Mouse (Mus musculus): ENCODE measurements at regions not wholly inside any gene's neighbourhood (a gene's known extent, or its start where the extent isn't known, plus 50 kb on each side); places are given as distances from the start of the nearest gene placed in this dataset.

GRCm38 (mm10) chr5:107048607-107049006 is 84.5 kb downstream of the Cdc7 start:
- H3K27me3 ChIP-seq (ENCODE audit: control insufficient read depth, insufficient read depth, low read length) = no peaks in the 10 kb centered on the region
- no peak for DNase-seq (ENCODE audit: low spot score, missing footprints)
- H3K36me3 ChIP-seq (ENCODE audit: control insufficient read depth, insufficient read depth, low read length) = no peaks in the 10 kb centered on the region
- H3K9me3 ChIP-seq (ENCODE audit: control insufficient read depth, low read length) = no peaks in the 10 kb centered on the region
- no peak overlapping the region for H3K9ac ChIP-seq (ENCODE audit: low read length)
- H3K27ac ChIP-seq (ENCODE audit: low read depth, low read length) = no peak overlapping the region
- 84% methylated on average over 5 of the region's 5 CpGs for WGBS
- no peak overlapping the region for H3K4me3 ChIP-seq (ENCODE audit: low read depth, low read length)
- no peak for ATAC-seq (ENCODE audit: low FRiP score)
- no peaks in the 10 kb centered on the region for H3K4me1 ChIP-seq (ENCODE audit: control insufficient read depth, insufficient read depth, low read length)
- no peak overlapping the region for H3K4me2 ChIP-seq

- H3K27me3 ChIP-seq (ENCODE audit: control insufficient read depth, insufficient read depth, low read length) = no peaks in the 10 kb centered on the region
- no peak for DNase-seq (ENCODE audit: low spot score, missing footprints)
- ATAC-seq (ENCODE audit: low FRiP score) = no peak
- H3K4me1 ChIP-seq (ENCODE audit: control insufficient read depth, insufficient read depth, low read length) = no peaks in the 10 kb centered on the region
- H3K4me2 ChIP-seq = no peak overlapping the region
- H3K9ac ChIP-seq (ENCODE audit: low read length) = no peak overlapping the region
- H3K36me3 ChIP-seq (ENCODE audit: control insufficient read depth, insufficient read depth, low read length) = no peaks in the 10 kb centered on the region
- WGBS = 80% methylated on average over 3 of the region's 3 CpGs
- H3K9me3 ChIP-seq (ENCODE audit: control insufficient read depth, low read length) = no peaks in the 10 kb centered on the region
- H3K4me3 ChIP-seq (ENCODE audit: low read depth, low read length) = no peak overlapping the region
- H3K27ac ChIP-seq (ENCODE audit: low read depth, low read length) = no peak overlapping the region
These were observed 86.0 kb downstream of the Cdc7 start for GRCm38 (mm10) chr5:107050076-107050475.

- no peaks in the 10 kb centered on the region for H3K9me3 ChIP-seq (ENCODE audit: control insufficient read depth, low read length)
- no peak overlapping the region for H3K9ac ChIP-seq (ENCODE audit: low read length)
- H3K4me2 ChIP-seq = no peak overlapping the region
- H3K27ac ChIP-seq (ENCODE audit: low read depth, low read length) = no peak overlapping the region
- H3K4me3 ChIP-seq (ENCODE audit: low read depth, low read length) = no peak overlapping the region
- H3K27me3 ChIP-seq (ENCODE audit: control insufficient read depth, insufficient read depth, low read length) = no peaks in the 10 kb centered on the region
- peaks cover 4% of the 10 kb centered on the region for H3K4me1 ChIP-seq (ENCODE audit: control insufficient read depth, insufficient read depth, low read length)
- WGBS = 87% methylated on average over 10 of the region's 10 CpGs
- ATAC-seq (ENCODE audit: low FRiP score) (no peak), DNase-seq (ENCODE audit: low spot score, missing footprints) (no peak)
- no peaks in the 10 kb centered on the region for H3K36me3 ChIP-seq (ENCODE audit: control insufficient read depth, insufficient read depth, low read length)
These were observed 87.7 kb downstream of the Cdc7 start for GRCm38 (mm10) chr5:107051868-107052267.

- H3K27ac ChIP-seq (ENCODE audit: low read depth, low read length) = no peak overlapping the region
- no peaks in the 10 kb centered on the region for H3K36me3 ChIP-seq (ENCODE audit: control insufficient read depth, insufficient read depth, low read length)
- H3K4me1 ChIP-seq (ENCODE audit: control insufficient read depth, insufficient read depth, low read length) = peaks cover 4% of the 10 kb centered on the region
- H3K4me3 ChIP-seq (ENCODE audit: low read depth, low read length) = no peak overlapping the region
- 74% methylated on average over 6 of the region's 6 CpGs for WGBS
- no peak for ATAC-seq (ENCODE audit: low FRiP score)
- H3K4me2 ChIP-seq = no peak overlapping the region
- no peak for DNase-seq (ENCODE audit: low spot score, missing footprints)
- no peaks in the 10 kb centered on the region for H3K27me3 ChIP-seq (ENCODE audit: control insufficient read depth, insufficient read depth, low read length)
- no peak overlapping the region for H3K9ac ChIP-seq (ENCODE audit: low read length)
- H3K9me3 ChIP-seq (ENCODE audit: control insufficient read depth, low read length) = no peaks in the 10 kb centered on the region
These were observed 90.9 kb downstream of the Cdc7 start for GRCm38 (mm10) chr5:107054900-107055452.

GRCm38 (mm10) chr5:107055455-107055854 is 91.3 kb downstream of the Cdc7 start:
- H3K27me3 ChIP-seq (ENCODE audit: control insufficient read depth, insufficient read depth, low read length) = no peaks in the 10 kb centered on the region
- H3K27ac ChIP-seq (ENCODE audit: low read depth, low read length) = no peak overlapping the region
- peaks cover 4% of the 10 kb centered on the region for H3K4me1 ChIP-seq (ENCODE audit: control insufficient read depth, insufficient read depth, low read length)
- ATAC-seq (ENCODE audit: low FRiP score) = peak; percentile 73
- WGBS = 47% methylated on average over 3 of the region's 3 CpGs
- no peak overlapping the region for H3K4me2 ChIP-seq
- H3K36me3 ChIP-seq (ENCODE audit: control insufficient read depth, insufficient read depth, low read length) = no peaks in the 10 kb centered on the region
- H3K4me3 ChIP-seq (ENCODE audit: low read depth, low read length) = no peak overlapping the region
- H3K9ac ChIP-seq (ENCODE audit: low read length) = no peak overlapping the region
- DNase-seq (ENCODE audit: low spot score, missing footprints) = no peak
- H3K9me3 ChIP-seq (ENCODE audit: control insufficient read depth, low read length) = no peaks in the 10 kb centered on the region

Measured in midbrain, embryonic 11.5 days (tissue).